Mouse (Mus musculus) small intestine, adult 2 months (tissue): ENCODE results near the gene Glt8d2.

Experiments used
- CTCF ChIP-seq: fragments of 200-500 bp; IDR thresholded peaks from 2 replicates; pipeline ENCODE4 v1.5.1; 2012; ENCODE audit warnings: low read depth, mild to moderate bottlenecking, control low read depth, inconsistent platforms, low read length, moderate library complexity, mixed read lengths; ENCODE audit not compliant: insufficient replicate concordance, insufficient read length; ENCODE audit errors: extremely low read depth
- POLR2A ChIP-seq: fragments of 200-500 bp; IDR thresholded peaks from 2 replicates; pipeline ENCODE4 v1.6.1; 2012; ENCODE audit warnings: low read depth, mild to moderate bottlenecking, control low read depth, inconsistent platforms, low read length, moderate library complexity

DNA sequence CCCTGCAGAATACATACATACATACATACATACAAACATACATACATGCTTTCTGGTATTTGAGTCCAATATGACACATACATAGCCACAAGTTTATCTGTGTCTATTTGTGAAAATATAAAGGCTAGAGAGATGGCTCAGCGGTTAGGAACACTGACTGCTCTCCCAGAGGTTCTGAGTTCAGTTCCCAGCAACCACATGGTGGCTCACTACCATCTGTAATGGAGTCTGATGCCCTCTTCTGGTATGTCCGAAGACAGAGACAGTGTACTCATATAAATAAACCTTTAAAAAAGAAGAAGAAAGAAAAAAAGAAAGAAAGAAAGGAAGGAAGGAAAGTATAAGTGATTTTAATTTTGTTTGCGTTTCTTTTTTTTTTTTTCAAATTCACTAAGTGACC is 24.5 kb downstream of the Glt8d2 start:
- no peak for TF ChIP-seq POLR2A
- no peak for TF ChIP-seq CTCF
